Mouse (Mus musculus): ENCODE data around the gene Olfr524. TPM values are rescaled to one million over a fixed set of nuclear protein-coding genes. Genes with fewer than 3 reads are reported as not detected.

The Olfr524 gene
- total RNA-seq, 2 experiments from 2014 or later, result not detected

GRCm38 (mm10) chr7:140187721-140188390, 17.9 kb downstream of the Olfr524 start:
- DNase-seq, result no peak
- intact Hi-C loops (cut with DNase I), result no loop called here

- DNase-seq, result peak in 1 of 2 experiments; percentile 2
- intact Hi-C loops (cut with DNase I), result no loop called here
These were observed 18.8 kb downstream of the Olfr524 start for GRCm38 (mm10) chr7:140186646-140187620.

- DNase-seq, result no peak
- intact Hi-C loops (cut with DNase I), result no loop called here
These were observed 21.6 kb downstream of the Olfr524 start for GRCm38 (mm10) chr7:140184206-140184605.

DNA sequence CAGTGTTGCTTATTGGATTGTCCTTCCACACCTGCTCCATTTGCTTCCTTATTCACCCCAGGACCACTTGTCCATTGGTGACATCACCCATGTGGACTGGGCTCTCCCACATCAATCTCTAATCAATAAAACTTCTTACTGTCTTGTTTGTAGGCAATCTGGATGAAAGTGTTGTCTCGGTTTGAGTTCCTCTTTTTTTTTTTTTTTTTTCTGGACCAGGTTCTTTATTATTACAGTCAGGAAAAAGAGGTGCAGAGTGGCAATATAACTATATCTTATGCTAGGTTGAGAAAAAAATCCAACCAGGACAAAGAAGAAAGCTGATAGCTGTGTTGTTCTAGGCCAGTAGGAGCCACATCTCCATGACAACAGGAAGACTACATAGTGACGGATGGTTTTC, 25.1 kb downstream of the Olfr524 start:
- DNase-seq, result no peak
- intact Hi-C loops (cut with DNase I), result no loop called here

DNA sequence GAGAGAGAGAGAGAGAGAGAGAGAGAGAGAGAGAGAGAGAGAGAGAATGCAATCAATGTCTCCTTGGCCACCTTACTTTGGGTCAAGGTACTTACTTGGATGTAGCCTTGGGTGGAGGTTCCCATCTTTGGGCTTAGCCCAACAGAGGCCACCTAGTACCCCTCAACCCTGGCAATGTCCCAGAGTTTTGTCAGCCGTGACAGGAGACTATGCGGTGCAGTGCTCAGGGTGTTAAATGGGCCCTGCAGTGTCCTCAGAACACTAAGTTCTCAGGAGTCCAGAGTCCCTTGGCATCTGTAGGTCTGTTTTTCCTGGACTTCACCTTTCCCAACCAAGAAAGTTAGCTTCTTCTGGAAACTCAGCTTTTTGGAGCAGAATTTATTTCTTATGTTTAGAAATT, 26.6 kb downstream of the Olfr524 start:
- intact Hi-C loops (cut with DNase I), result no loop called here
- no peak for DNase-seq

DNA sequence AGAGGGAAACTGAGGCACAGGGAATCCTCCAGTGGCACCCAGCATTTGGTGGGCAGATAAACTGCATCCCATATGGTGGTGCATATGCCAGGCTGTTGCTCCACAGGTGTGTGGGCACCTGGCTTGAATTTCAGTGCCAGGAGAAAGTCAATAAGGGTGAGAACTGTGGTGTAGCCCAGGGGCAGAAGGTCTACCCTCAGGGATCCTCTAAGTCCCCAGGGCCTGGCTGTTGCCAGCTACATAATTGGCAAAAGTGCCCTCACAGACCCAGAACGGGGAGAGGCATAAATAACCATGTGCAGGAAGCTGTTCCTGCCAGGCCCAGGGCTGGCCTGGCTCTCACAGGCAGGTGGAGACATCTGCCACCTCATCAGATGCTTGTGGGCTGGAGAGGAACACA, 32.8 kb downstream of the Olfr524 start, which contains the start of gene Olfr523:
Gene Olfr523, plus strand, starts transcription at position 282 of the 400 bp plus-strand sequence.
- intact Hi-C loops (cut with DNase I), result no loop called here

DNA sequence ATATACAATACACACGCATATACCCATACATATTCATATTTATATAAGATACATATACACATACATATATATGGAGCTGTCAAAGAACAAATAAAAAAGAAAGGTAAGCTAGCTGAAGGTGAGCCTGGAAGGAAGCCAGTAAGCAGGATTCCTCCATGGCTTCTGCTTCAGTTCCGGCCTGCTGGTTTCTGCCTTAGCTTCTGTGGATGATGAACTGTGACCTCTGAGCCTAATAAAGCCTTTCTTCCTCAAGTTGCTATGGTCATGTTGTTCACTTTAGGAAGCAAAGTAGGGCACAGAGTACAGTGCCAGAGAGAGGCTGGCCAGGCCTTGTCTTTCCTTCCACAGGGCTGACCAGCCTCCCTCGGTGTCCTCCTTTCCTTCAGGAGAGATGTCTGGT, 34.9 kb downstream of the Olfr524 start:
- no peak for DNase-seq
- intact Hi-C loops (cut with DNase I), result no loop called here

More for the DNA sequence above, 32.8 kb downstream of the Olfr524 start, which contains the start of gene Olfr523:
- DNase-seq, result no peak

GRCm38 (mm10) chr7:140169386-140169785, 36.4 kb downstream of the Olfr524 start:
- intact Hi-C loops (cut with DNase I), result no loop called here
- DNase-seq, result no peak

- DNase-seq, result no peak
- intact Hi-C loops (cut with DNase I), result no loop called here
These were observed 37.8 kb downstream of the Olfr524 start for GRCm38 (mm10) chr7:140167950-140168349.

DNA sequence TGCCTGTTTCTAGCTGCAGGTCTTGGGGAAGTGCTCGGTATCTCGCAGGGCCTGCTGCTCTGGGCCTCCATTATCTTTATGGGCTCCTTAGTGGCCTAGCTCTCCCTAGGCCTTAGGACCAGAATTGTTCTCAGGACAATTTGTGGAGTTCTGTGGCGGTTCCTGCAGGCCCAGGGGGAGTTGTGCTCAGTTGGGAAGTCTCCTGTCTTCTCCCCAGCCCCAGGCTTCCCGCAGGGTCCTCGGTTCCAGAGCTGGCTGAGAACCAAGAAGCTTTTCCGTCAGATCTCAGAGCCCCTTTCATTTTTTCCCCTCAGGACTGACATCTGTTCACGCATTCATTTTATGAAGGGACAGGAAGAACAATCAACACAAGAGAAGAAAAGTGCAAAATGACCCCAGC, 41.1 kb downstream of the Olfr524 start, which contains the start of gene Olfr522:
Gene Olfr522, minus strand, starts transcription at position 101 of the 400 bp plus-strand sequence.
- intact Hi-C loops (cut with DNase I), result no loop called here
- DNase-seq, result no peak

DNA sequence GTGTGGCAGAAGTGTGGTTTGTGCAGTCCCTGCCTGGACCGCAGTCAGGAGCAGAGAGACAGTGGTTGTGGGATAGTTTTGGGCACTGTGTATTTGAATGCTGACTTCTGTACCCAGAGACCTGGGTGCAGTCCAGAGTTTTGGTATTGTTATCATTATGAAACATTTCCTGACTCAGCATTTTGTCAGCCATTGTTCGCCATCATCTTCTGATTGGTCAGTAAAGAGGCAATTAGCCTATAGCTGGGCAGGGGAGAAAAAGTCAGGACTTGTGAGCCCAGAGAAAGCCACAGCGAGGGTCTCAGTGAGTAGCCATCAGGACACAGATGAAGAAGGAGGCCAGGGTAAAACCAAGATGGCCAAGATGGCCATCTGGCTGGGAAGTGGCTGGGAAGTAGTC, 45.4 kb downstream of the Olfr524 start:
- no peak for DNase-seq
- intact Hi-C loops (cut with DNase I), result no loop called here

- intact Hi-C loops (cut with DNase I), result no loop called here
- DNase-seq, result no peak
These were observed 51.4 kb downstream of the Olfr524 start, which contains the start of gene Sprn for GRCm38 (mm10) chr7:140154218-140154927. Gene Sprn, minus strand, starts transcription at chr7:140154877.

- intact Hi-C loops (cut with DNase I), result no loop called here
These were observed 51.9 kb downstream of the Olfr524 start for GRCm38 (mm10) chr7:140153829-140154217.

GRCm38 (mm10) chr7:140153383-140153782, 52.4 kb downstream of the Olfr524 start:
- peak; percentile 21 to 33 for DNase-seq
- intact Hi-C loops (cut with DNase I), result no loop called here

More at GRCm38 (mm10) chr7:140153829-140154217, 51.9 kb downstream of the Olfr524 start:
- DNase-seq, result no peak

Other genes starting within 250 kb of the Olfr524 start
- not detected for gene 6430531B16Rik, start 227.2 kb downstream of the Olfr524 start, total RNA-seq (2021)
- under 1 TPM; 0.30 to 0.86 TPM for gene Adam8, start 213.4 kb downstream of the Olfr524 start, total RNA-seq (2021)
- 10 to 100 TPM; 13.1 to 13.8 TPM for gene Zfp511, start 169.6 kb downstream of the Olfr524 start, total RNA-seq (2021)
- 10 to 100 TPM; 36.5 to 37.1 TPM for gene Tubgcp2, start 169.3 kb downstream of the Olfr524 start, total RNA-seq (2021)
- gene Msx3, start 156.9 kb downstream of the Olfr524 start, total RNA-seq (2021), result not detected
- under 1 TPM in 1 of 2 experiments, not detected in 1; 0.25 TPM for gene Caly, start 123.4 kb downstream of the Olfr524 start, total RNA-seq (2021)
- gene Prap1, start 112.6 kb downstream of the Olfr524 start, total RNA-seq (2021), result not detected
- 10 to 100 TPM; 90.7 to 93.7 TPM for gene Fuom, start 103.5 kb downstream of the Olfr524 start, total RNA-seq (2021)
- gene Paox, start 90.2 kb downstream of the Olfr524 start, total RNA-seq (2021), result 1 to 10 TPM; 4.1 to 5.6 TPM
- gene Echs1, start 89.5 kb downstream of the Olfr524 start, total RNA-seq (2021), result 100 to 1,000 TPM; 240 to 272 TPM
- 10 to 100 TPM; 22.9 to 25.3 TPM for gene Mtg1, start 68.4 kb downstream of the Olfr524 start, total RNA-seq (2021)
- under 1 TPM; 0.50 to 0.55 TPM for gene Sprn, start 51.1 kb downstream of the Olfr524 start, total RNA-seq (2021)
- not detected for gene Olfr522, start 41.2 kb downstream of the Olfr524 start, total RNA-seq (2021)
- not detected for gene Olfr523, start 32.7 kb downstream of the Olfr524 start, total RNA-seq (2021)
- gene Cd163l1, start 12.3 kb upstream of the Olfr524 start, total RNA-seq (2021), result not detected
- not detected for gene 5830411N06Rik, start 41.3 kb upstream of the Olfr524 start, total RNA-seq (2021)
- gene Olfr525, start 114.9 kb upstream of the Olfr524 start, total RNA-seq (2021), result not detected
- not detected for gene Olfr527, start 128.1 kb upstream of the Olfr524 start, total RNA-seq (2021)
- not detected for gene Olfr60, start 155.7 kb upstream of the Olfr524 start, total RNA-seq (2021)
- not detected for gene Olfr530, start 170.4 kb upstream of the Olfr524 start, total RNA-seq (2021)
- not detected for gene Olfr531, start 197.0 kb upstream of the Olfr524 start, total RNA-seq (2021)
- gene Olfr532, start 215.7 kb upstream of the Olfr524 start, total RNA-seq (2021), result not detected

Data from heart, postnatal 10 days (tissue).